Mouse (Mus musculus): ENCODE data around the gene Tnik.

Gene Tnik

DNA sequence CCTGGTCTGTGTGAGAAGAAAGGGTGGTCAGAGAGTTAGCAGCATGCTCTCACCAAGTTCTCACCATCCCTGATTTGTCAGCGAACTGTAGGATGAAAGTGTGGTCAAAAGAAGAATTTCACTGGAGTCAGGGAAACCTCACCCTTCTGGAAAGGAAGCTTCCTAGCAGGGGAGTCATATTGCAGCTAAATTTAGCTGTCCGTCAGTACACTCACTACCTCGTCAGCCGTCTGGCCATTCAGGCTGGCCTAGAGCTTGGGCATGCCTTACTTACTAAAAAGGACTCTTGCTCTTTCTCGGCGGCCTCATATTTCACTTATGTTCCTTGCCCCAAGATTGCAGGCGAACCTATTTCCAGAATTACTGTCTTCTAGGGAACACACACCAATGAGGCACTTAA lies 222.7 kb downstream of the Tnik start:
- DNase-seq (ENCODE audit: low spot score) = no peak

DNA sequence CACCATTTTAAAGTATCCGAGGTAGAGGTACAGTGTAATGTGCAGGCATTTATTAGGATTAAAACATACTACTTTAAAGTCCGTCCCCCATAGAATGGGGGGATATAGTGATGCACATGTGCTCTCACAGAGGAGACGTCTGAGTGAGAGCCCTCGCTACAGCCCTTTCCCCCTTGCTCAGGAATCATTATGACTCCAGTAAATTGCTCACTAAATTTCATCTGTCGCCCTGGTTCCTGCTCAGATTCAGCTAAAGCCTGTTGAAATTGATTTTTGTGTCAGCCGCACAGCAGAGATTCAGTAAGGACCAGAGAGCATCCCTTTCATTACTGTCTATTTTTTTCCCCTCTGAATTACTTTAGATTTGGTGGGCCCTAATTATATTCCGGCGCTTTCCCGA lies 224.4 kb downstream of the Tnik start:
- DNase-seq (ENCODE audit: low spot score) = no peak

DNA sequence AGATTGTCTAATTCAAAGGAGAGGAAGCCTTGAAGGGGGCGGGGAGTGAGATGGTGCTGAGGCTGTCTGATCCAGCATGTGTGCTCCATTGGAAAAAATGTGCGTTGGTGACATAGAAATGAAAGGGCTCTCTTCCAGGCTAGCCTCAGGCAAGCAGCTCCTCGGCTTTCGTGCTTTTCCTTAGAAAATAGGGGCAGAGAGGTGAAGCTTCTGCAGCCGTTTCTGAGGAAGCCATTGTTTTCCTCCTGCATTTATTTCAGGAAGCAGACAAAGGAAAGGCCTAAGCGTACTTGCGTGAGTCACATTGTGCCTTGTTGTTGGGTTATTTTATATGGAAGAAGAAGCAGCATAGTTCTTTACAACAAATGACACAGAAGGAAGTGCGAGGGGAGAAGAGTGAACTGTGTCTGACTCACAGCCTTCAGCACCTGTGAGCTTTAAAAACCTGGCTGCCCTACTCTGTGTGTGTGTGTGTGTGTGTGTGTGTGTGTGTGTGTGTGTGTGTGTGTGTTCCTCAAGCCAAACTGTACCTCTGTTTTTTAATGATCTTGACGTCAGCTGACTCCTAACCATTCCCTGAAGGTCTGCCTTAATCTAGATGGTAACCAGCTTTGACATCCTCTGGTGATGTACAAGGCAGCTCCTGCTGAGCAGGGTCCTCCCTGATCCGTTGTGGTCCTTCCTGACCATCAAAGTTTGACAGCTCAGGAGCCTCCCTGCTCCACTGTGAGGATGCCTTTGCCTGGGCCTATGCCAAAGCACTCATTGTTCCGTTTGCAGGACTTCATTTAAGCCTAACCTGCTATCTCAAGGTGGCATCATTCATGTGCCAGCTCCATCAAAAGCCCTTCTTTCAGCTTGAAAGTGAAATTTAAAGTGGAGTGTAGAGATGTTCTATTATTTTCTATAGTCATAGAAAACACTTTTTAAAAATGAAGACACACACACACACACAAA lies 228.3 kb downstream of the Tnik start:
- no peak for DNase-seq (ENCODE audit: low spot score)

DNA sequence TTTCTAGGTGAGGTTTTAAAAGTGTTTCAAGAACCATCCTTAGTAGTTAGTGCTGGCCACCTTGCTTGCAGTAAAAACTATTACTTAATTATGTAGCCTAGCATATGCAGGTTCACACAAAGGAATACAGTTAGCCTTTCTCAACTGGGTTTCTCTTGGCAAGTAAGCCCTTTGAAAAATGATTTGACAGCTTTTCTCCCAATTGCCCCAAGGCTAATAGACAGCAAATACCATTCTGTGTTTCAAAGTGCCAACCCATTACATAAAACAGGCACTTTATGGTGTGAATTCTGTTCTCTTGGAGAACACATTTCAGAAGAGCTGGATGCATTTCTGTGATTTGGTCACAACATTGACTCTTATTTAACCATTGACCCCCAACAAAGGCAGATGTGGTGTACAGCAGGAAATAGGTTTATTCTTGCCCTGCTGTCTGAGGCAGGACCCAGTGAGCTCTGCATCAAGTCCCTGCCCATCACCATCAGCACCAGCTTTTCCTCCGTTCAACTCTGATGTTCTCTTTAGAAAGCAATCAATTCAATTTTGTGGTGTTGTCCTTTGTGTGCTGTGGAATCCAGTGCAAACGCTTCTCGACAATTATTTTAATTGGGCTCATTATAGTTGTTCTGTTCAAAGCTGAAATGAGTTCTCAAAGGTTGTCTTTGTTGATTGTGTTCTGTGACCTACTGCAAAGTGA lies 233.9 kb downstream of the Tnik start:
- no peak for DNase-seq (ENCODE audit: low spot score)

- no peak for DNase-seq (ENCODE audit: low spot score)
Observed at GRCm38 (mm10) chr3:28497503-28497857, 234.5 kb downstream of the Tnik start.

GRCm38 (mm10) chr3:28502697-28503096 lies 239.7 kb downstream of the Tnik start:
- no peak for DNase-seq (ENCODE audit: low spot score)

- DNase-seq (ENCODE audit: low spot score) = no peak
Observed at GRCm38 (mm10) chr3:28509337-28509935, 246.4 kb downstream of the Tnik start.

DNA sequence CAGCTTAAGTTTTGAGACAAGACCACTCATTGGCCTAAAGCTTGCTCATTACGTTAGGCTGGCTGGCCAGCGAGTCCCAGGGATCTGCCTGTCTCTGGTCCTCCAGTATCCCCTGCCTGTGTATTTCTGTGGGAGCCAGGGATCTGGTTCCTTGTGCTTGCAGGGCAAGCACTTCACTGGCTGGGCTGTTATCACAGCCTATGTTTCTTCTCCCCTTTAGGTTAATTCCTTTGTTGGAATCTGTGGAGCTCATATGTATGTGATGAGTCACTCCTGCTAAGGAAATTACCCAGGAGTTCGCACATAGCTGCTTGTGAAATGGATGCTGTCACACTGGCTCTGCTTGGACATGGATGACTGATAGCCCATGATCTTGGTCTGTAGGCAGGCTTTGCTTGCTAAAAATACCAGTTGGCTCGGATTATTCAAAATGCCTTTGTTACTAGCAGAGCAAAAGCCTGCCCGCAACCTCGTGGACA lies 260.0 kb downstream of the Tnik start:
- no peak for DNase-seq (ENCODE audit: low spot score)

- DNase-seq (ENCODE audit: low spot score) = no peak
Observed at GRCm38 (mm10) chr3:28523541-28524165, 260.6 kb downstream of the Tnik start.

GRCm38 (mm10) chr3:28524562-28524961 lies 261.5 kb downstream of the Tnik start:
- no peak for DNase-seq (ENCODE audit: low spot score)

DNA sequence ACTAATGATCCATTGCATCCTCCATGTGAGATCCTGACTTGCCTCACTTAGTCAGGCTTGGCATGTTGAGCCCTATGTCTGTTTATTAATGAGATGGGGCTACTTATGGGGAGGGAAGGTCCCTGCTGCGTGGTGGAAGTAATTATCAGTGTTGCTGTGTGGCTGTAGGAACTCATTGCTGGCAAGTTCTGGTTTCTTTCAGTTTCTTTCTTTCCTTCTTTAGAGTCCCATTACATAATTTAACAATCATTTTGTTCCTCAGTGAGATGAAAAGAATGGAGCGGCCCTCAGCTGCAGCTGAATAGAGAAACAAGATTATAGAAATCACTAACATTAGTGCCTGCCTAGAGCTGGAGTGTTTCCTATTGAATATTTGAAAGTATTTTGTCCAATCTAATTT lies 263.7 kb downstream of the Tnik start:
- no peak for DNase-seq (ENCODE audit: low spot score)

DNA sequence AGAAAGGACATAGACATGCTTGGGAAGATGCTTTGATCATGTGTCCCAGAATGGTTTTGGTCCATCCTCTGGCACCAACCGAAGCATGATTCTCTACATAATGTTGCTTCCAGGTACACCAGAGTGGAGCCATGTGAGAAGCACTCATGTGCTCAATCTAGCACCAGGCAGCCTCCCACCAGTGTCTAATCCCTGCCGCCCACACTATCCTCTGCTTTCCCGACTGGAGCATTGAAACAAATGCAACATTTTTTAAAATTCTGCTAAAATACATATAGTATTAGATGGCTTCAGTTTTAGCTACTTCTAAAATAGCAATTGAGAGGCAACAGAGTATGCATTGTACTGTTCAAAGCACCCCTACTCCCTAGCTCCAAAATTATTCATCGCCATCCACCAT lies 264.2 kb downstream of the Tnik start:
- no peak for DNase-seq (ENCODE audit: low spot score)

GRCm38 (mm10) chr3:28529548-28529947 lies 266.5 kb downstream of the Tnik start:
- DNase-seq (ENCODE audit: low spot score) = no peak

DNA sequence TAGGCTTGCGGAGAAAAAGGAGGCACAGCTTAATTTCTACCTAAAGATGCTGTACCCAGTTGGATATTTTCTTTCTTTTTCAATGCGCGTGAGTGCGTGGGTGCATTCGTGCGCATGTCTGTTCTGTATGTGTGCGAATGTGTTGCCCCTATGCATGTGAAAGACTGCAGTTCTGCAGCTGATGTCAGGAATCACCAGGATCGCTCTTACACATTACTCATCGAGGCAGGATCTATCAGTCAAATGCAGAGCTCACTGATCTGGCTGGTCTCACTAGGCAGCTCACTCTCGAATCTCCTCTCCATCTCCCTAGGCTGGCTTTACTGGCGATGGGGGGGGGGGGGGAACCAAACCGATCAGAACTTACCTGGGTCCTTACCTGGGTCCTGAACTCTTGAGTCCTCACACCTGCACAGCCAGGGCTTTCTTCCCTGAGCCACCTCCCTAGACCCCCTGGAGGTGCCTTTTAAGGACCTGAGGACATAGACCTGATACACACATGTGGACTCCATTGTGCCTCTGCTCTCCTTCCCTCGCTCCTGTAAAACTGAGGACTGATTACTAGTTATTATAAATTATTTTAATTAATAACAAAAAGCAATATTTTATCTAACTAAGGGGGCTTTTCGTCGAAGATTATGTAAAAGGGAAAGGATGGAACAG lies 268.4 kb downstream of the Tnik start:
- no peak for DNase-seq (ENCODE audit: low spot score)

DNA sequence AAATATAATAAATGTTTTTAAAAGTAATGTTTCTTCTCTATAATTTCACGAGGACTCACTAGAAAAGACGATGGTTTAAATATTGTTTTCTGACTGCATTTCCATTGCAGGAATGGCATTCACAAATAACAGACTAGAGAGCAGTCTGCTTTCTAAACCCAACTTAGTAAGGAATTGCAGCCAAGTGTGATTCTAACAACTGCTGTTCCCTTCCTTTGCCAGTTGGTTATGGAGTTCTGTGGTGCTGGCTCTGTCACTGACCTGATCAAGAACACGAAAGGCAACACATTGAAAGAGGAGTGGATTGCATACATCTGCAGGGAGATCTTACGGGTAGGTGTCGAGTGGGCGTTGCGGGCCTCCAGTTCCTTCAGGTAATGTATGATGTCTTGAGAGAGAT lies 269.7 kb downstream of the Tnik start:
- no peak for DNase-seq (ENCODE audit: low spot score)

DNA sequence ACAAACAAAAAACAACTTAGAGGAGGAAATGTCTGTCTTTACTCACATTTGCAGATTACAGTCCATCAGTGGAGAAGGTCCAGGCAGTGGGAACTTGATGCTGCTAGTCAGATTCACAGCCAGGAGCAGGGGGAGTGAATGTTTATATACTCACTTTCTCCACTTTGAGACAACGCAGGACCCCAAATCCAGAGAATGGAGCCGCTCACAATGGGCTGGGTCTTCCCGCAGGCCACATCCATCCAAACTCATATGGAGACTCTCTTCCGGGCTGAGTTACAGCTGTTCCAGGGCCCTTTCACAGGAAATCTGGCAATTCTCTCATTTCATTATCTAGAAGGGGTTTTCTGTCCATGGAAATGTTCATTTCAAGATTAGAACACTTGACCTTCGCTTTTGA lies 277.1 kb downstream of the Tnik start:
- DNase-seq (ENCODE audit: low spot score) = no peak

- no peak for DNase-seq (ENCODE audit: low spot score)
Observed at GRCm38 (mm10) chr3:28542941-28543340, 279.9 kb downstream of the Tnik start.

DNA sequence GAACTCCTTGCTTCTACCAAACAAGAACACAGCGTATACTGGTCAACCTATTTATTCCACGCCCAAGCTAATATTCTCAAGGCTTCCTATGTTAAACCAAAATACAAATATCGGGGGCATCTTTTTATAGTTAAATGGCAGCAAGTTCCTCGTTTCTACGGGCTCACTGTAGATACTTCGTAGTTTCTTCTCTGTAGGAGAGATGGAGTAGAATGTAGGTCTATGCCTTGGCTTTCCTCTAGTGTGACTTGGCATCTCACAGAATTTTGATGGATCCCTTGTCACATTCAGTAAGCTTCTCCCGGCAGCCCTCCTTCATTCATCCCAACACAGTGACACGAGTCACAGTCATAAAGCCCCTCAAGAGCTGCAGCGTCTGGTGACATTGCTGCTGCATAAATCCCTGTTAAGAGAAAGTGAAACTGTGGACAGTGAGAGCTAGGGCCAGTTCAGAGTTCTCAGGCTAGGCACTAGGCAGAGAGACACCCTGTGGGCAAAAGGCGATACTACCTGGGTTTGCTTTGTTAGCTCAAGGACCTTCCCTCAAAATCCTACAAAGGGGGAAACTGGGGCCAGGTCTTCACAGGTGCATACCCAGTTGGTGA lies 280.5 kb downstream of the Tnik start:
- DNase-seq (ENCODE audit: low spot score) = no peak

GRCm38 (mm10) chr3:28544345-28544869 lies 281.4 kb downstream of the Tnik start:
- no peak for DNase-seq (ENCODE audit: low spot score)

DNA sequence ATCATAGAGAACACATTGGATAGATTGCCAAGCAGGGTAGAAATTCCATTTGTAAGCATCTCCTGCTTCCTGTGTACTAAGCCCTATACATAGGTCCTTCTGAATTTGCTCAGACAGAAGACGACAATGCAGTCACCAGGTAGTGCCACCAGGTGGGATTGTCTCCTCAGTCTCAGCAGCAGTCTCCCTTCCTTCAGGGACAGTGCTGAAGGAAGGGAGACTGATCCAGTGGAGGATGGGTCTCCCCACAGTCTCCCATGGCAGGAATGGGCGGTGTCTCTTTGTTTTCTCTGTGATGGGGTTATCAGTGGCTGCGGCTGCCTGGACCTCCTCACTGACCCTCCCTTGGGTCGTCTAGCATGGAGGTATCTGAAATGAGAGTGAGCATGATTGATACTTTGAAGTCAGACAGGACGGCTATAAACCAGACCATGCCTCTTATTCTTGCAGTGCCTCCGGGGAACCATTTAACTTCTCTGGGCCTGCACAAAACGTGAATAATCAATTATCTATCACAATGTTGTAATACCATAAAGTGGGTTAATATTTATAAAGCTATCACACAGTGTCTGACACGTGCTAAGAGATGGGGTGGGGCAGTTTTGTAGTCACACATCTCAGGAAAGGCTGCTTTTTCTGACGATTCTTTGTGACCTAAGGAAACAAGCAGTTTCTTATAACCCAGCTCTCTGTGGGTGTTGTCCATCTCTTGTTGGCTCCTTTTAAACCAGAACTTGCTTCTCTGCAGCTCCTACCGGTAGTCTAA lies 285.1 kb downstream of the Tnik start:
- DNase-seq (ENCODE audit: low spot score) = no peak

Data from spleen, adult 12 weeks (tissue).